Mouse (Mus musculus) T-helper 2 cell (primary cell): Measurements from ENCODE around the gene Zc3hav1l.

ENCODE experiments used
- in situ Hi-C: fragments of 300-600 bp; cut with MboI, MseI; formaldehyde crosslinking; loops from one replicate; pipeline ENCODE4 v1.15.1; 2025; ENCODE audit warnings: high pct_unique_total_duplicates

Zc3hav1l gene

GRCm38 (mm10) chr6:38298761-38299401, at the start of gene Zc3hav1l:
TSS of gene Zc3hav1l (minus strand) at chr6:38299259.
- in situ Hi-C loops = no loop called here

- in situ Hi-C loops = loop anchor here (25.0 kb wide), 1 partner anchor 886 kb away; no protein-coding TSS in a partner anchor
Measured at GRCm38 (mm10) chr6:38347875-38348274, 48.8 kb upstream of the Zc3hav1l start.

- in situ Hi-C loops = loop anchor here (25.0 kb wide), 1 partner anchor 883 kb away; no protein-coding TSS in a partner anchor
Measured at GRCm38 (mm10) chr6:38345796-38346195, 46.7 kb upstream of the Zc3hav1l start.

- in situ Hi-C loops = loop anchor here (25.0 kb wide), 1 partner anchor 882 kb away; no protein-coding TSS in a partner anchor
Measured at GRCm38 (mm10) chr6:38344006-38344670, 45.1 kb upstream of the Zc3hav1l start.

GRCm38 (mm10) chr6:38343581-38343980, 44.5 kb upstream of the Zc3hav1l start:
- in situ Hi-C loops = loop anchor here (25.0 kb wide), 1 partner anchor 881 kb away; no protein-coding TSS in a partner anchor

GRCm38 (mm10) chr6:38342666-38342992, 43.6 kb upstream of the Zc3hav1l start:
- in situ Hi-C loops = loop anchor here (25.0 kb wide), 1 partner anchor 880 kb away; no protein-coding TSS in a partner anchor

GRCm38 (mm10) chr6:38341751-38342665, 42.9 kb upstream of the Zc3hav1l start:
- in situ Hi-C loops = loop anchor here (25.0 kb wide), 1 partner anchor 880 kb away; no protein-coding TSS in a partner anchor

- in situ Hi-C loops = loop anchor here (25.0 kb wide), 1 partner anchor 877 kb away; no protein-coding TSS in a partner anchor
Measured at GRCm38 (mm10) chr6:38339078-38339477, 40.0 kb upstream of the Zc3hav1l start.

GRCm38 (mm10) chr6:38337951-38338350, 38.9 kb upstream of the Zc3hav1l start:
- in situ Hi-C loops = loop anchor here (25.0 kb wide), 1 partner anchor 876 kb away; no protein-coding TSS in a partner anchor

GRCm38 (mm10) chr6:38337166-38337705, 38.2 kb upstream of the Zc3hav1l start:
- in situ Hi-C loops = loop anchor here (25.0 kb wide), 1 partner anchor 875 kb away; no protein-coding TSS in a partner anchor

- in situ Hi-C loops = loop anchor here (25.0 kb wide), 1 partner anchor 873 kb away; no protein-coding TSS in a partner anchor
Measured at GRCm38 (mm10) chr6:38335264-38335663, 36.2 kb upstream of the Zc3hav1l start.

- in situ Hi-C loops = loop anchor here (25.0 kb wide), 1 partner anchor 864 kb away; no protein-coding TSS in a partner anchor
Measured at GRCm38 (mm10) chr6:38326596-38326995, 27.5 kb upstream of the Zc3hav1l start.

- in situ Hi-C loops = no loop called here
Measured at GRCm38 (mm10) chr6:38320621-38321020, 21.6 kb upstream of the Zc3hav1l start.

GRCm38 (mm10) chr6:38316050-38316449, 17.0 kb upstream of the Zc3hav1l start:
- in situ Hi-C loops = no loop called here

- in situ Hi-C loops = no loop called here
Measured at GRCm38 (mm10) chr6:38309741-38310140, 10.7 kb upstream of the Zc3hav1l start.

- in situ Hi-C loops = no loop called here
Measured at GRCm38 (mm10) chr6:38304981-38305380, 5.9 kb upstream of the Zc3hav1l start.

GRCm38 (mm10) chr6:38298246-38298635, 818 bp downstream of the Zc3hav1l start:
- in situ Hi-C loops = no loop called here

- in situ Hi-C loops = no loop called here
Measured at GRCm38 (mm10) chr6:38297580-38298245, 1.3 kb downstream of the Zc3hav1l start.

- in situ Hi-C loops = no loop called here
Measured at GRCm38 (mm10) chr6:38293708-38294107, 5.4 kb downstream of the Zc3hav1l start.

GRCm38 (mm10) chr6:38292871-38293646, 6.0 kb downstream of the Zc3hav1l start:
- in situ Hi-C loops = no loop called here
